Mouse (Mus musculus): ENCODE results near the gene Etv2.

Etv2 gene

GRCm38 (mm10) chr7:30614454-30614853 is 21.2 kb downstream of the Etv2 start:
- CTCF ChIA-PET = interaction anchor here (0.7 to 2.9 kb wide), 4 partner anchors 10 to 22 kb away, joined by 3 to 10 read pairs (median 6); partner anchors contain the start of gene Cox6b1

DNA sequence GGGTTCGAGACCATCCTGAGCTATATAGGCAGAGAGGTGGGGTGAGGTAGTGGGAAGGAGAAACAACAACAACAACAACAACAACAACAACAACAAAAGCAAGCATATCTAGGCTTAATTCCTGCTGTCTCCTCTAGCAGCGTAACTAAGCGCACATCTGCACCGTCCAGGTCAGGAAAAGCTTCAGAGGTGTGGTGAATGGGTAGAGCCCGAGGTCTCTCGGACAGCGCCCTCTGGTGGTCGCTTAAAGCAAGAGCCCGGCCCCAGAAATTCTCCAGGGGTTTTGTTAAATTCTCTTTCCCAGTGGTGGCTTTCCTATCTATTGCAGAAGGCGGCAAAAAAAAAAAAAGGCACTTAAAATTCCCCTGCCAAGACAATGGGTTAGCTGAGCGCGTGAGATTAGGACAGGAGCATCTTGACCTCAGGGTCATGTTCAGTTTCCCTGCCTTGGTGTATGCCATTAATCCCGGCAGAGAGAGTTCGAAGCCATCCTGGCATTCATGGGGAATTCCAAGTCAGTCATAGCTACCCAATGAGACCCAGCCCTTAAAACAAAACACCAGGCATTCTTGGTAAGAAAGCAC is 22.0 kb downstream of the Etv2 start:
- CTCF ChIA-PET = interaction anchor here (0.6 to 1.5 kb wide), 4 partner anchors 9 to 428 kb away, joined by 3 to 7 read pairs (median 4); no protein-coding TSS in a partner anchor

DNA sequence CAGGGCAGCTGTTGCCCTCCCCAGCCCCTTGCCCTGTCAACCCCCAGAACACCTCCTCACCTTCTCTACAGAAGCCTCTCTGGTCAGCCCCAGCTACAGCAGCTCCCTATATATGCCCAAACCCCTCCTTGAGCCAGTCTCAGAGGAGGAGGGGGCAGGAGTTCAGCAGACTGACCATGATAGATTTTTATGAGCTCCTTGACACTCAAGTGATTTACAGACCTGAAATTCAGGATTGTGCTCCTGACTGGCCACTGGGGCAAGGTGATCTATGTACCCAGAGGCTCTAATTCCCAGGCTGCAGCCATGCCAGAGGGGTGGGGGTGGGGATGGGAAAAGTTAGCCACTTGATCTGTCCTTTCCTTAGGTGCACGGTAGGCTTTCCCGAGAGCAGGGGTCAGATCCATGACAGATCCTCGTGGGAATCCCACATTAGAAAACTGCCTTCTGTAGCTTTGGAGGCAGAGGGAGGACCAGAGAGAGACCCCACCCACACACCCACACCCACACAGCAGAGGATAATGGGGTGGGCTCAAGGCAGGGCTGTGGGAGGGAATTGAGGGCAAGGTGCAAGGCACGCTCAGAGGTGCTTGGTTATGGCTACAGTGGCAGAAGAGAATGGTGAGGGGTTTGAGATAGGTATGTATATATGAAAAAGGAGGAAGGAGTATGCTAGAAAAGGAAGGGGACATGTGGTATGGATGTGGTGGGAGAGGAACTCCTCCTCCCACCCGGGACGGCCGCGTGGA is 22.8 kb downstream of the Etv2 start, which contains the start of gene Upk1a:
Upk1a (minus strand) TSS at position 194 of the 749 bp plus-strand sequence.
- CTCF ChIA-PET = no interaction called here

DNA sequence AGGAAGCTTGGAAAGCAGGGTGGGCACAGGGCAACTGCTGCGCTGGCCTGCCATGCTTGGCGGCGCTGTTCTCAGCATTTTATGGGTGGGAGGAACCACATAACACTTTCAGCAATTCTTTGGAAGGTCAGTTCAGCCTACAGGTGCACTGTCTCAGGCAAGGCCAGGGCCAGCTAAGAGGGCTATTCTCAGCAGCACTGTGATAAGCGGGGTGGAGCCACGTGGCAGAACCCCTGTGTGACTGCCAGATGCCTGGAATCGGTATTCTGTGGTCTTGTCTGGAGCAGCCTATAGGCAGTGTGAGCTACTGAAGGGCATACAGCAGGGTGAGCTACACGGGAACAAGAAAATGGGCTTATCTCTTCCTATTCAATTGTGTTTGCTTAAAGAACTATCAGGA is 25.6 kb downstream of the Etv2 start:
- CTCF ChIA-PET = no interaction called here

DNA sequence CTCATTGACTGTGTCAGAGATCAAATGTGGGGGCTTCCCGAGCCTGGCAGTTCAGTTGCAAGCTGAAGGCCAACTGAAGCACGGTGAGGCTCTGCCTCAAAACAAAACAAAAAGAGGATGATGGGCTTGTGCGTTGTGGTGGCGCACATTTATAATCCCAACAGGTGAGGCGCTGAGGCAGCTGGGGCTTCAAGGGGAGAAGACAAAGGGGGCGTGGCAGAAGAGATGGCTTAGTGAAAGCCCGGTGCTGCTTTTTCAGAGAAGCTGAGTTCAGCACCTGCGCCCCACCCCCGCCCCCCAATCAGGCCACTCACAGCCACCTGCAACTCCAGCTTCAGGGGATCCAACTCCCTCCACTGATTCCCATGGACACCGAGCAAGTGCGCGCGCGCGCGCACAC is 27.2 kb downstream of the Etv2 start:
- CTCF ChIA-PET = no interaction called here

- CTCF ChIA-PET = interaction anchor here (1.0 kb wide), 1 partner anchor 18 kb away, joined by 3 read pairs; the partner anchor contains the start of gene Cox6b1
Observed at GRCm38 (mm10) chr7:30607706-30608309, 27.8 kb downstream of the Etv2 start.

GRCm38 (mm10) chr7:30604944-30605343 is 30.7 kb downstream of the Etv2 start:
- CTCF ChIA-PET = interaction anchor here (0.6 kb wide), 1 partner anchor 9 kb away, joined by 7 read pairs; no protein-coding TSS in a partner anchor

- CTCF ChIA-PET = interaction anchor here (0.6 kb wide), 1 partner anchor 10 kb away, joined by 7 read pairs; no protein-coding TSS in a partner anchor
Observed at GRCm38 (mm10) chr7:30604424-30604823, 31.2 kb downstream of the Etv2 start.

GRCm38 (mm10) chr7:30602583-30602982 is 33.1 kb downstream of the Etv2 start:
- CTCF ChIA-PET = no interaction called here

GRCm38 (mm10) chr7:30600651-30601050 is 35.0 kb downstream of the Etv2 start:
- CTCF ChIA-PET = no interaction called here

- CTCF ChIA-PET = no interaction called here
Observed at GRCm38 (mm10) chr7:30599933-30600353, 35.7 kb downstream of the Etv2 start.

- CTCF ChIA-PET = no interaction called here
Observed at GRCm38 (mm10) chr7:30598786-30599185, 36.9 kb downstream of the Etv2 start, which contains the start of gene Zbtb32. Gene Zbtb32 (minus strand): TSS chr7:30598909.

GRCm38 (mm10) chr7:30596811-30597210 is 38.8 kb downstream of the Etv2 start:
- CTCF ChIA-PET = interaction anchor here (0.7 kb wide), 1 partner anchor 29 kb away, joined by 3 read pairs; the partner anchor contains the start of gene Cox6b1

DNA sequence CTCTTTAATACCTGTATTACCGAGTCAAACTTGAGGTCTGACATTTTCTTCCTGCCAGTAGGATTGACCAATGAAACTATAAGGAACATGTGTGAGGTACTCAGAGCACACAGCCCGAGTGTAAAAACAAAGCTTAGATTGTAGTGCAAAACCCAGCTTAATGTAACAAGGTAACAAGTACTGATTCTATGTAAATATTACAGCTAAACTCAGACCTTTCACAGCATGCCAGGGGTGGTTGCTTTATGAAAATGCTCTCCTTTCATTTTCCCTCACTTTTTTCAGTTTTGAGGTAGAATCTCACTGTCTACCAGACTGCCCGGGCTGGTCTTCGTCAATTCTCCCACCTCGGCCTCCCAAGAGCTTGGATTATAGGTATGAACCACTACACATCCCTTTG is 39.6 kb downstream of the Etv2 start:
- CTCF ChIA-PET = interaction anchor here (0.7 kb wide), 1 partner anchor 30 kb away, joined by 3 read pairs; the partner anchor contains the start of gene Cox6b1

GRCm38 (mm10) chr7:30594510-30595024 is 41.1 kb downstream of the Etv2 start:
- CTCF ChIA-PET = interaction anchor here (1.0 kb wide), 1 partner anchor 20 kb away, joined by 4 read pairs; no protein-coding TSS in a partner anchor

DNA sequence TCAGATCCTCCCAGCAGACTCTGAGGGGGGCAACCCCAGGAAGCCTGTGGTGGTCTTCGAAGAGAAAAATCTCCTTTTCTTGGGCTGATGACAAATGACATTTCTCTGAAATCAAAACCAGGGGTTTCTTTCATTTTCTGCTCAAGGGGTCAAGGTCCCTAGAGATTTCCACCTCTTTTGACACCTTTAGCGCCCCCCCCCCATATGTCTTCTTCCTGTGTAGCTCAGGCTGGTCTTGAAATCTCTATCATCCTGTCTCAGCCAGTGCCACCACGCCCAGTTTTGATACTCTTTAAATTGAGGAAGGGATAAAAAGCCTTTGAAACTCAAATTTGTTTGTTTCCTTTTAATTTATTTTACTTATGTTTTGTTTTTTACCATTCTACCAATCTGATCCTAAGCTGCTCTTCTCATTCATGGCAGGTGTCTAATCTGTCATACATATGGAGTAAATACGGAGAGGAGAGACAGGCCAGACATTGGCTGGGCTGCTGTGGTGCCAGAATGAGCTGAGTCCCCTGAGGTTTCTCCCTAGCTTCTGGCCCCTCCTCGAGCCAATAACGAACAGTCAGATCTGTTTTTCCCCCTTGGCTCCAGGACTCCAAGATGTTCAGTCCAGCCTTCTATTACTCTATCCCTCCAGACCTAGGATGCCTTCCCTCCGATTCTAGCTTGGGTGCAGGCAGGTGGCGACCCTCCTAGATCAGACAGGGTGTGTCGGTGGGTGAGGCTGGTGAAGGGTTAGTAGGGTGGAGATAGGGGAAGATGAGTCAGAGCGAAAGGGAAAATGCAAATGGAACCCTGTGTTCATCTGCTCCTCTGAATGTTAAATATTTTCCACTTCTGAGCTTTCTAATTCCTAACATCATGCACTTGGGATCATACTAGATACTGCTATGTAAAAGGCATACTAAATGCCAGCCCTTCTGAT is 41.8 kb downstream of the Etv2 start:
- CTCF ChIA-PET = interaction anchor here (1.0 kb wide), 1 partner anchor 21 kb away, joined by 4 read pairs; no protein-coding TSS in a partner anchor

GRCm38 (mm10) chr7:30592772-30593423 is 42.8 kb downstream of the Etv2 start:
- CTCF ChIA-PET = interaction anchor here (0.5 kb wide), 1 partner anchor 30 kb away, joined by 5 read pairs; the partner anchor contains the start of genes Gm49396, Psenen and U2af1l4

DNA sequence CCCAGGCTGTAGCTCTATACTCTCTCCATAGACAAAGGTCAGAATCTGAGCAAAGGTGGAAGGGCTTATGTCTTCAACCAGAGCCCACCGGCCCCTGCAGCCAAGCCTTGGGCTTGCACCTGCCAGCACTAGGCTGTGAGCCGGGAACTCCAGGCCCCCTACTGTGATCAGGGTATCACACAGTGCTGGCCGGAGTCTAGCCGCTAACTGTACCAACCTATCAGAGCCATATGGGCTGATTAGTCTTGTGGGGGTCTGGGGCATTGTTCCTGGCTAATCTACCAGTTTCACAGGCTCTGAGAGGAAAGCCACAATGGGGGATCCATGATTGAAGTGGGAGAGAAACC is 44.1 kb downstream of the Etv2 start:
- CTCF ChIA-PET = no interaction called here

DNA sequence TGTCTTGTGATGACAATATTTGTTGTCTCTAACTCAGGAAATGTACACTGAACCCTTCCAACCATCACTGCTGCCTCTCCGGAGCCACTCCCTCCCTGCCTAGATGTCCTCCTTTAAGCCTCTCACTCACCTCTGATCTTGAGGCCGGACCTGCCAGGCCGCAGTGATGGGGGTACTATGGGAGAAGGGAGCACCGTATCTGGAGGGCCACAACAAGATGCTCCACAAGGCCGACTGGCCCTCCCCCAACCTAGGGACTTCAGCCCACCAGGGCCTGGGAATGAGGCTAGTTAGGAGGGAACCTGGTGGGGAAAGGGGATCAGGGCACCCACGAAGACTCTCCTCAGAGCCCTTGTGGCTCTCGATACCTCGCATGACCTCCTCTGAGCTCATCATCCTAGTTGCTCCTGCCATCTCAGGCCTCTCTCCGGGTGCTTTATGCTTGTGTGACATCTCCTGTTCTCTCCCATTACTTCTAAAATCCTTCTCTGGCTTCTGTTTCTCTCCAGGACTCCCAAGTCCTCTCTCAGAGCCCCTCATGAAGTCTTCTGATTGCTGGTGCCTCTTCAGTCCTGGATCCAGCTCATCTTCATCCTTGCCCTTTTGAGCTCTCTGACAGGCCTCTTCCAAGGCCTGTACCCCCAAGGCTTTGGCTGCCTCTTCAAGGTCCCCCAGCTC is 44.6 kb downstream of the Etv2 start:
- CTCF ChIA-PET = no interaction called here

Data from spleen, embryonic (tissue).